ENCODE assay signal across 27 mouse cellular contexts in the genomic region with DNA sequence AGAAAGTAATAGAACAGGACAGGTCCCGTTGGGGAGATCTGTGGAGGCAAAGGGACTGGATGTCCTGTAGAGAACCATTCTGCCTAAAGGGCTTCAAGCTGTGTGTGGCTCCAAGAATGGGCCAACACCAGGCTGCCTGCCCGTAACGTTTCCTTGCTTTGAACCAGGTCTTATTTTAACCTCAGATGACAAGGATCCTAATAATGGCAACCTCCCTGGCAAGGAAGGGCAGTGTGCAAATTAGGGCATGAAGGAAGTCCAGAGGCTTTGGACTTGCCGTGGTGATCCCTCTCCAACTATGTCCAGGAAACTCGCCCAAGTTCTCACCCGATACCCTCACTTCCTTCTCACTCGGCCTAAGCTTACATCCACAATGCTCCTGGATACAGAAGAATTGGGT. TPM values are rescaled to one million over a fixed set of nuclear protein-coding genes. Genes with fewer than 3 reads are reported as not detected.
"Had no signal": no experiment of that assay in that cellular context is flagged by ENCODE, and none has a peak within 500 bp of the region (broad histone marks: within the 10 kb centered on the region; RNA-seq: fewer than 3 reads in every experiment).

No protein-coding gene starts in this region.

- H3K36me3 ChIP-seq: limb, embryonic 15.5 days; liver, embryonic 12.5 days; midbrain, embryonic 15.5 days; neural tube, embryonic 13.5 days; stomach, embryonic 15.5 days had no signal

- DNase-seq: kidney, postnatal 14 days; lung, embryonic 14.5 days; lung, postnatal 14 days; retina, postnatal 1 day; right cerebral cortex, postnatal 4 days; thymus, adult 2 months; thymus, postnatal 25 days had no signal

- ATAC-seq: liver, embryonic 12.5 days; midbrain, embryonic 15.5 days had no signal

- H3K9ac ChIP-seq: limb, embryonic 15.5 days; liver, embryonic 12.5 days; lung, embryonic 14.5 days; midbrain, embryonic 15.5 days; neural tube, embryonic 13.5 days; stomach, embryonic 15.5 days had no signal

- H3K9me3 ChIP-seq: limb, embryonic 15.5 days; liver, embryonic 12.5 days; megakaryocyte, embryonic 14.5 days; midbrain, embryonic 15.5 days; neural tube, embryonic 13.5 days; stomach, embryonic 15.5 days had no signal

- H3K4me3 ChIP-seq: limb, embryonic 15.5 days; liver, embryonic 12.5 days; megakaryocyte, embryonic 14.5 days; midbrain, embryonic 15.5 days; neural tube, embryonic 13.5 days; stomach, embryonic 15.5 days had no signal

- H3K27ac ChIP-seq: limb, embryonic 15.5 days; liver, embryonic 12.5 days; macrophage; midbrain, embryonic 15.5 days; neural tube, embryonic 13.5 days; stomach, embryonic 15.5 days had no signal

- H3K27me3 ChIP-seq: limb, embryonic 15.5 days; midbrain, embryonic 15.5 days; neural tube, embryonic 13.5 days had no signal

- H3K4me1 ChIP-seq: midbrain, embryonic 15.5 days; stomach, embryonic 15.5 days had no signal

- H3K4me2 ChIP-seq: limb, embryonic 15.5 days; liver, embryonic 12.5 days; lung, embryonic 14.5 days; midbrain, embryonic 11.5 days; midbrain, embryonic 15.5 days; neural tube, embryonic 13.5 days; stomach, embryonic 15.5 days had no signal

RNA-seq across cellular contexts. Expression of a gene that starts 9.4 kb away (rescaled TPM):
- total RNA-seq: layer of hippocampus, adult 8-10 months; layer of hippocampus, postnatal 14 days; left cerebral cortex, adult 18-20 months; left cerebral cortex, postnatal 25 days; monocyte, adult 5-6 weeks had no signal
- polyA plus RNA-seq: kidney, embryonic 14.5 days; large intestine, adult 2 months; liver, embryonic 12.5 days; liver, embryonic 16.5 days; lung, embryonic 14.5 days; macrophage; midbrain, embryonic 11.5 days; midbrain, embryonic 15.5 days; neural tube, embryonic 13.5 days; spleen, adult 2 months; stomach, embryonic 15.5 days; urinary bladder, adult 2 months had no signal

RNA-seq across cellular contexts. Expression of a gene that starts 47.9 kb away (rescaled TPM):
- total RNA-seq: monocyte, adult 5-6 weeks had no signal
- polyA plus RNA-seq: kidney, embryonic 14.5 days; large intestine, adult 2 months; limb, embryonic 11.5 days; limb, embryonic 15.5 days; liver, embryonic 12.5 days; liver, embryonic 16.5 days; lung, embryonic 14.5 days; macrophage; midbrain, embryonic 11.5 days; neural tube, embryonic 13.5 days; spleen, adult 2 months; stomach, embryonic 15.5 days; testis, adult 2 months; urinary bladder, adult 2 months had no signal
